Mouse (Mus musculus): ENCODE results near the gene Ddc. TPM values are rescaled to one million over a fixed set of nuclear protein-coding genes. Genes with fewer than 3 reads are reported as not detected.

The Ddc gene
- polyA plus RNA-seq, 1 experiment from 2014 or later = 37.3 TPM

- Histone ChIP-seq H3K9me3 (ENCODE audit: control insufficient read depth, low read length) (no peaks in the 10 kb centered on the region), H3K27me3 (replicated peaks; ENCODE audit: control insufficient read depth, insufficient read depth, low read length) (no peaks in the 10 kb centered on the region), H3K27ac (ENCODE audit: low read depth) (no peak overlapping the region), H3K4me2 (ENCODE audit: low read length) (no peak overlapping the region), H3K36me3 (ENCODE audit: control insufficient read depth, insufficient read depth, low read length) (peaks cover 32% of the 10 kb centered on the region), H3K9ac (ENCODE audit: low read length) (no peak overlapping the region), H3K4me3 (ENCODE audit: low read depth, low read length) (no peak overlapping the region), H3K4me1 (replicated peaks; ENCODE audit: control insufficient read depth, insufficient read depth, low read length) (no peaks in the 10 kb centered on the region)
- DNase-seq (ENCODE audit: low spot score) (no peak), ATAC-seq (replicated peaks; ENCODE audit: low FRiP score, low TSS enrichment, low read depth) (peak; percentile 55; the same call in 1 of the 2 replicates)
- WGBS = 37% methylated on average over 1 of the region's 1 CpGs
Observed at GRCm38 (mm10) chr11:11794626-11795025, 103.3 kb downstream of the Ddc start.

GRCm38 (mm10) chr11:11788521-11788974 lies 109.4 kb downstream of the Ddc start:
- H3K4me3 ChIP-seq (ENCODE audit: low read depth, low read length) = no peak overlapping the region; the same call in 1 of the 2 replicates
- ATAC-seq (replicated peaks; ENCODE audit: low FRiP score, low TSS enrichment, low read depth) = peak; percentile 93
- no peaks in the 10 kb centered on the region for H3K9me3 ChIP-seq (ENCODE audit: control insufficient read depth, low read length)
- no peaks in the 10 kb centered on the region for H3K4me1 ChIP-seq (replicated peaks; ENCODE audit: control insufficient read depth, insufficient read depth, low read length)
- H3K36me3 ChIP-seq (ENCODE audit: control insufficient read depth, insufficient read depth, low read length) = no peaks in the 10 kb centered on the region
- under 1% methylated on average over 8 of the region's 8 CpGs for WGBS
- no peak overlapping the region for H3K9ac ChIP-seq (ENCODE audit: low read length)
- DNase-seq (ENCODE audit: low spot score) = peak; percentile 89
- peak overlapping the region; percentile 32 for H3K4me2 ChIP-seq (ENCODE audit: low read length)
- H3K27me3 ChIP-seq (replicated peaks; ENCODE audit: control insufficient read depth, insufficient read depth, low read length) = no peaks in the 10 kb centered on the region
- no peak overlapping the region for H3K27ac ChIP-seq (ENCODE audit: low read depth)

- WGBS = 67% methylated on average over 6 of the region's 6 CpGs
- Histone ChIP-seq H3K4me2 (ENCODE audit: low read length) (no peak overlapping the region), H3K4me3 (ENCODE audit: low read depth, low read length) (no peak overlapping the region), H3K4me1 (replicated peaks; ENCODE audit: control insufficient read depth, insufficient read depth, low read length) (no peaks in the 10 kb centered on the region), H3K9ac (ENCODE audit: low read length) (no peak overlapping the region), H3K36me3 (ENCODE audit: control insufficient read depth, insufficient read depth, low read length) (no peaks in the 10 kb centered on the region), H3K9me3 (ENCODE audit: control insufficient read depth, low read length) (no peaks in the 10 kb centered on the region), H3K27me3 (replicated peaks; ENCODE audit: control insufficient read depth, insufficient read depth, low read length) (no peaks in the 10 kb centered on the region), H3K27ac (ENCODE audit: low read depth) (no peak overlapping the region)
- no peak for DNase-seq (ENCODE audit: low spot score)
- ATAC-seq (replicated peaks; ENCODE audit: low FRiP score, low TSS enrichment, low read depth) = no peak
Observed at GRCm38 (mm10) chr11:11785457-11785856, 112.5 kb downstream of the Ddc start.

GRCm38 (mm10) chr11:11781728-11782127 lies 116.2 kb downstream of the Ddc start:
- Histone ChIP-seq H3K36me3 (ENCODE audit: control insufficient read depth, insufficient read depth, low read length) (no peaks in the 10 kb centered on the region), H3K4me3 (ENCODE audit: low read depth, low read length) (no peak overlapping the region), H3K27ac (ENCODE audit: low read depth) (no peak overlapping the region), H3K27me3 (replicated peaks; ENCODE audit: control insufficient read depth, insufficient read depth, low read length) (no peaks in the 10 kb centered on the region), H3K4me2 (ENCODE audit: low read length) (no peak overlapping the region), H3K4me1 (replicated peaks; ENCODE audit: control insufficient read depth, insufficient read depth, low read length) (no peaks in the 10 kb centered on the region), H3K9me3 (ENCODE audit: control insufficient read depth, low read length) (no peaks in the 10 kb centered on the region), H3K9ac (ENCODE audit: low read length) (no peak overlapping the region)
- ATAC-seq (replicated peaks; ENCODE audit: low FRiP score, low TSS enrichment, low read depth) = no peak
- 79% methylated on average over 8 of the region's 8 CpGs for WGBS
- DNase-seq (ENCODE audit: low spot score) = no peak

GRCm38 (mm10) chr11:11778345-11778744 lies 119.6 kb downstream of the Ddc start:
- H3K36me3 ChIP-seq (ENCODE audit: control insufficient read depth, insufficient read depth, low read length) = no peaks in the 10 kb centered on the region
- H3K4me3 ChIP-seq (ENCODE audit: low read depth, low read length) = no peak overlapping the region
- no peaks in the 10 kb centered on the region for H3K9me3 ChIP-seq (ENCODE audit: control insufficient read depth, low read length)
- H3K27me3 ChIP-seq (replicated peaks; ENCODE audit: control insufficient read depth, insufficient read depth, low read length) = no peaks in the 10 kb centered on the region
- no peak overlapping the region for H3K27ac ChIP-seq (ENCODE audit: low read depth)
- no peaks in the 10 kb centered on the region for H3K4me1 ChIP-seq (replicated peaks; ENCODE audit: control insufficient read depth, insufficient read depth, low read length)
- 92% methylated on average over 6 of the region's 6 CpGs for WGBS
- no peak for DNase-seq (ENCODE audit: low spot score)
- ATAC-seq (replicated peaks; ENCODE audit: low FRiP score, low TSS enrichment, low read depth) = no peak
- H3K9ac ChIP-seq (ENCODE audit: low read length) = no peak overlapping the region
- no peak overlapping the region for H3K4me2 ChIP-seq (ENCODE audit: low read length)

GRCm38 (mm10) chr11:11777796-11778195 lies 120.1 kb downstream of the Ddc start:
- 81% methylated on average over 2 of the region's 2 CpGs for WGBS
- H3K4me1 ChIP-seq (replicated peaks; ENCODE audit: control insufficient read depth, insufficient read depth, low read length) = no peaks in the 10 kb centered on the region
- no peak for ATAC-seq (replicated peaks; ENCODE audit: low FRiP score, low TSS enrichment, low read depth)

GRCm38 (mm10) chr11:11777246-11777645 lies 120.7 kb downstream of the Ddc start:
- DNase-seq (ENCODE audit: low spot score) = no peak
- H3K4me3 ChIP-seq (ENCODE audit: low read depth, low read length) = no peak overlapping the region
- whole genome bisulfite sequencing = 61% methylated on average over 3 of the region's 3 CpGs
- no peaks in the 10 kb centered on the region for H3K36me3 ChIP-seq (ENCODE audit: control insufficient read depth, insufficient read depth, low read length)
- no peaks in the 10 kb centered on the region for H3K27me3 ChIP-seq (replicated peaks; ENCODE audit: control insufficient read depth, insufficient read depth, low read length)
- ATAC-seq (replicated peaks; ENCODE audit: low FRiP score, low TSS enrichment, low read depth) = no peak
- H3K9me3 ChIP-seq (ENCODE audit: control insufficient read depth, low read length) = no peaks in the 10 kb centered on the region
- no peak overlapping the region for H3K27ac ChIP-seq (ENCODE audit: low read depth)
- H3K9ac ChIP-seq (ENCODE audit: low read length) = no peak overlapping the region
- H3K4me2 ChIP-seq (ENCODE audit: low read length) = no peak overlapping the region
- H3K4me1 ChIP-seq (replicated peaks; ENCODE audit: control insufficient read depth, insufficient read depth, low read length) = no peaks in the 10 kb centered on the region

More at GRCm38 (mm10) chr11:11777796-11778195, 120.1 kb downstream of the Ddc start:
- Histone ChIP-seq H3K4me2 (ENCODE audit: low read length) (no peak overlapping the region), H3K9me3 (ENCODE audit: control insufficient read depth, low read length) (no peaks in the 10 kb centered on the region), H3K27me3 (replicated peaks; ENCODE audit: control insufficient read depth, insufficient read depth, low read length) (no peaks in the 10 kb centered on the region), H3K36me3 (ENCODE audit: control insufficient read depth, insufficient read depth, low read length) (no peaks in the 10 kb centered on the region), H3K27ac (ENCODE audit: low read depth) (no peak overlapping the region), H3K9ac (ENCODE audit: low read length) (no peak overlapping the region), H3K4me3 (ENCODE audit: low read depth, low read length) (no peak overlapping the region)
- no peak for DNase-seq (ENCODE audit: low spot score)

- ATAC-seq (replicated peaks; ENCODE audit: low FRiP score, low TSS enrichment, low read depth) (no peak), DNase-seq (ENCODE audit: low spot score) (no peak)
- no peaks in the 10 kb centered on the region for H3K27me3 ChIP-seq (replicated peaks; ENCODE audit: control insufficient read depth, insufficient read depth, low read length)
- WGBS = 85% methylated on average over 7 of the region's 7 CpGs
- H3K9ac ChIP-seq (ENCODE audit: low read length) = no peak overlapping the region
- H3K4me3 ChIP-seq (ENCODE audit: low read depth, low read length) = no peak overlapping the region
- no peaks in the 10 kb centered on the region for H3K9me3 ChIP-seq (ENCODE audit: control insufficient read depth, low read length)
- H3K36me3 ChIP-seq (ENCODE audit: control insufficient read depth, insufficient read depth, low read length) = no peaks in the 10 kb centered on the region
- no peak overlapping the region for H3K27ac ChIP-seq (ENCODE audit: low read depth)
- no peaks in the 10 kb centered on the region for H3K4me1 ChIP-seq (replicated peaks; ENCODE audit: control insufficient read depth, insufficient read depth, low read length)
- no peak overlapping the region for H3K4me2 ChIP-seq (ENCODE audit: low read length)
Observed at GRCm38 (mm10) chr11:11776822-11777174, 121.1 kb downstream of the Ddc start.

- Histone ChIP-seq H3K9ac (ENCODE audit: low read length) (no peak overlapping the region), H3K36me3 (ENCODE audit: control insufficient read depth, insufficient read depth, low read length) (no peaks in the 10 kb centered on the region), H3K9me3 (ENCODE audit: control insufficient read depth, low read length) (no peaks in the 10 kb centered on the region), H3K4me1 (replicated peaks; ENCODE audit: control insufficient read depth, insufficient read depth, low read length) (no peaks in the 10 kb centered on the region), H3K4me3 (ENCODE audit: low read depth, low read length) (no peak overlapping the region), H3K4me2 (ENCODE audit: low read length) (no peak overlapping the region), H3K27me3 (replicated peaks; ENCODE audit: control insufficient read depth, insufficient read depth, low read length) (no peaks in the 10 kb centered on the region), H3K27ac (ENCODE audit: low read depth) (no peak overlapping the region)
- 70% methylated on average over 4 of the region's 4 CpGs for WGBS
- no peak for ATAC-seq (replicated peaks; ENCODE audit: low FRiP score, low TSS enrichment, low read depth)
- no peak for DNase-seq (ENCODE audit: low spot score)
Observed at GRCm38 (mm10) chr11:11776071-11776821, 121.7 kb downstream of the Ddc start.

All from intestine, embryonic 14.5 days (tissue).